Mouse (Mus musculus): Measurements from ENCODE around the gene Stat3.
A peak's percentile ranks its signal among the peaks of the same experiment; 100 is the strongest.

Stat3 gene

DNA sequence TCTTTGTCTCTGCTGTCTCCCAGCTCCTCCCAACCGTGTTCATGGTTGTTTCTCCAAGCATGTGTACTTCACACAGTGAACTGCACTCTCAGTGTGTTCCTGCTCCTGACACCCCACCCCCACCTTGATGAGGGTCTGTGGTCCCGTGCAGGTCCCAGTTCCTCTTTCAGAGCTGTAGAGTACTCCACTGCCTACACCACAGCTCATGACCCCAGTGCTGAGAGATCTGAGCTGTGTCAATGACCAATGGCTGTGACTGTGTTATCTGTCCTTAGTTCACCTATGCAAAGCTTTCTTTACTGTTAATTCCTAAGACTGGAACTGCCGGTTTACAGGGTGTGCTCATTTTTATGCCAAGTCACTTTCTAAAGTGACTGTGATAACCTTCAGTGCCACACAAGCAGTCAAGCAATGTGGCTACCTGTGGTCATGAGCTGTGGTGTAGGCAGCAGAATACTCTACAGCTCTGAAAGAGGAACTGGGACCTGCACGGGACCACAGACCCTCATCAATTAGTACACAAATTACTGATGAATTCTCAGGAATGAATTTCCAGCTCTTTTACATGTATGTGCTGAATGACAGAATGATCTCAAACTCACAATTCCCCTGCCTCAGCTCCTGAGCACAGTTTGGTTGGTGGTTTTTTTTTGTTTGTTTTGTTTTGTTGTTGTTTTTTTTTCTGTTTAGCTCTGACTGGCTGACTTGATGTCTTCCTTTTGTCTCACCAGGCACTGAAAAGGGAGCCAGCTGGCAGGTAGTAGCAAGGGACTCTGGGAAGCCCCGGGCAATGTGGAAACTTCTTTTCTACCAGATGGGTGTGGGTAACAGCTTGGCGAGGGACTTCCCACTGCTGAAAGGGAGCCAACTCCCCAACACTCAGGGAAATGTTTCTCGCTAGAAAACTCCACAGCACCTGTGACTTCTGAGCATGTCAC lies 41.8 kb downstream of the Stat3 start:
- peak; percentile 43 for DNase-seq (ENCODE audit: low read depth, low spot score)
- Histone ChIP-seq H3K27me3 (ENCODE audit: control insufficient read depth, insufficient read depth, low read length, poor library complexity, severe bottlenecking) (no peaks in the 10 kb centered on the region), H3K36me3 (ENCODE audit: control insufficient read depth, insufficient read depth, low read length, poor library complexity, severe bottlenecking) (peaks cover 22% of the 10 kb centered on the region)

GRCm38 (mm10) chr11:100896078-100896477 lies 43.3 kb downstream of the Stat3 start:
- DNase-seq (ENCODE audit: low read depth, low spot score): no peak
- H3K36me3 ChIP-seq (ENCODE audit: control insufficient read depth, insufficient read depth, low read length, poor library complexity, severe bottlenecking): peaks cover 18% of the 10 kb centered on the region
- H3K27me3 ChIP-seq (ENCODE audit: control insufficient read depth, insufficient read depth, low read length, poor library complexity, severe bottlenecking): no peaks in the 10 kb centered on the region

GRCm38 (mm10) chr11:100894146-100894918 lies 45.0 kb downstream of the Stat3 start:
- H3K27me3 ChIP-seq (ENCODE audit: control insufficient read depth, insufficient read depth, low read length, poor library complexity, severe bottlenecking): no peaks in the 10 kb centered on the region
- no peak for DNase-seq (ENCODE audit: low read depth, low spot score)
- peaks cover 19% of the 10 kb centered on the region for H3K36me3 ChIP-seq (ENCODE audit: control insufficient read depth, insufficient read depth, low read length, poor library complexity, severe bottlenecking)

DNA sequence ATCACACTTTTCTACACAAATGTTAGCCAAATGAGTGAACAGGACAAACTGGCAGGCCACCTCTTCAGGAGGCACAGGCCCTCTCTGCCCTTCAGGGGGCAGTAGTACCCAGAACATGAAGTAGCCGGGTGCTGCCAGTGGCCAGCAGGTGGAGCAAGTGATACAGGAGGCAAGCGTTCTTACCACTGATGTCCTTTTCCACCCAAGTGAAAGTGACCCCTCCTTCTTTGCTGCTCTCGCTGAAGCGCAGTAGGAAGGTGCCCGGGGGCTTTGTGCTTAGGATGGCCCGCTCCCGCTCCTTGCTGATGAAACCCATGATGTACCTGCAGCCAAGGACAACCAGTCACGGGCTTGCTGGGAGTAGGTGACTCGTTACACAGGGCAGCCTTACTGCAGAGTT lies 45.9 kb downstream of the Stat3 start:
- Histone ChIP-seq H3K27me3 (ENCODE audit: control insufficient read depth, insufficient read depth, low read length, poor library complexity, severe bottlenecking) (no peaks in the 10 kb centered on the region), H3K36me3 (ENCODE audit: control insufficient read depth, insufficient read depth, low read length, poor library complexity, severe bottlenecking) (peaks cover 21% of the 10 kb centered on the region)
- peak; percentile 95 for DNase-seq (ENCODE audit: low read depth, low spot score)

DNA sequence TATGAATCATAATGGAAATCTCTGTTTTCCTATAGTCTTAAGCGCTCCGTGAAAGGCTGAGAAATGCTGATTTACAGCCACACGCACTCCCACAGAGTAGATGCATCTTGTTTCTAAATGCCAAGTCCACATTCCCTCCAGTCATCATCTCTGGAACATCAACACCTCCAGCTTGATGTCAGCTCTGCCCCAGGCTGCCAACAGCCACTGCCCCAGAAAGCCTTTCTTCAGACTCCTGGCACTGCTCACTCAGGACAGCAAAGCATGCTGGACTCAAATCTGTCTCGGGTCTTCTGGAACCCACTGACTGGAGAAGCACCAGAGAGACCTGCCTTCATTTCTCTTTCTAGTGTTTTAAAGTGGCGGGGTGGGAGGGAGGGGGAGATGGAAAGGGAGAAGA lies 46.9 kb downstream of the Stat3 start:
- H3K27me3 ChIP-seq (ENCODE audit: control insufficient read depth, insufficient read depth, low read length, poor library complexity, severe bottlenecking): no peaks in the 10 kb centered on the region
- no peak for DNase-seq (ENCODE audit: low read depth, low spot score)
- H3K36me3 ChIP-seq (ENCODE audit: control insufficient read depth, insufficient read depth, low read length, poor library complexity, severe bottlenecking): peaks cover 20% of the 10 kb centered on the region; the same call in 1 of the 2 replicates

GRCm38 (mm10) chr11:100891256-100892123 lies 47.9 kb downstream of the Stat3 start:
- Histone ChIP-seq H3K27me3 (ENCODE audit: control insufficient read depth, insufficient read depth, low read length, poor library complexity, severe bottlenecking) (no peaks in the 10 kb centered on the region), H3K36me3 (ENCODE audit: control insufficient read depth, insufficient read depth, low read length, poor library complexity, severe bottlenecking) (peaks cover 22% of the 10 kb centered on the region; the same call in 1 of the 2 replicates)
- no peak for DNase-seq (ENCODE audit: low read depth, low spot score)

- no peak for DNase-seq (ENCODE audit: low read depth, low spot score)
- peaks cover 22% of the 10 kb centered on the region; the same call in 1 of the 2 replicates for H3K36me3 ChIP-seq (ENCODE audit: control insufficient read depth, insufficient read depth, low read length, poor library complexity, severe bottlenecking)
Observed at GRCm38 (mm10) chr11:100890481-100890880, 48.9 kb downstream of the Stat3 start.

GRCm38 (mm10) chr11:100888348-100888820 lies 51.0 kb downstream of the Stat3 start:
- peaks cover 22% of the 10 kb centered on the region; the same call in 1 of the 2 replicates for H3K36me3 ChIP-seq (ENCODE audit: control insufficient read depth, insufficient read depth, low read length, poor library complexity, severe bottlenecking)
- no peaks in the 10 kb centered on the region; the same call in 1 of the 2 replicates for H3K27me3 ChIP-seq (ENCODE audit: control insufficient read depth, insufficient read depth, low read length, poor library complexity, severe bottlenecking)
- DNase-seq (ENCODE audit: low read depth, low spot score): no peak

More at GRCm38 (mm10) chr11:100890481-100890880, 48.9 kb downstream of the Stat3 start:
- H3K27me3 ChIP-seq (ENCODE audit: control insufficient read depth, insufficient read depth, low read length, poor library complexity, severe bottlenecking): no peaks in the 10 kb centered on the region; the same call in 1 of the 2 replicates

- no peaks in the 10 kb centered on the region; the same call in 1 of the 2 replicates for H3K27me3 ChIP-seq (ENCODE audit: control insufficient read depth, insufficient read depth, low read length, poor library complexity, severe bottlenecking)
- no peak for DNase-seq (ENCODE audit: low read depth, low spot score)
- peaks cover 20% of the 10 kb centered on the region; the same call in 1 of the 2 replicates for H3K36me3 ChIP-seq (ENCODE audit: control insufficient read depth, insufficient read depth, low read length, poor library complexity, severe bottlenecking)
Observed at GRCm38 (mm10) chr11:100887764-100888163, 51.6 kb downstream of the Stat3 start.

DNA sequence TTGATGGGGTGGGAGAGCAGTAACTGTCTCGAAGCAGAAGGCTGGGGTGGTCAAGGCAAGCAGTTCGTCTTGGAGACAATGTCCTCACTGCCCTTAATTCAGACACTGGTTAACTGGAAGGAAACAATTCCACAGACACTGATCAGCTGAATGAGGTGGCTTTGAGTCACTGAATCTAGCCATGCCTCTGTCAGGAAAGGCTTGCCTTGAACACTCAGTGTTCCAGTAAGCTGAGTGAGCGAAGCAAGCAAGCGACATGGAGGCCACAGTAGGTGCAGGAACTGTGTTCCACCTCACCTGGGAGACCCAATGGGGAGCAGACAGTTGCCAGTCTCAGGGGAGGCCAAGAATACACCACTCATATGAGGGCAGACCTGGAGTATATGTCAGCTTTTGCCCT lies 52.1 kb downstream of the Stat3 start:
- DNase-seq (ENCODE audit: low read depth, low spot score): no peak
- peaks cover 19% of the 10 kb centered on the region; the same call in 1 of the 2 replicates for H3K36me3 ChIP-seq (ENCODE audit: control insufficient read depth, insufficient read depth, low read length, poor library complexity, severe bottlenecking)
- no peaks in the 10 kb centered on the region; the same call in 1 of the 2 replicates for H3K27me3 ChIP-seq (ENCODE audit: control insufficient read depth, insufficient read depth, low read length, poor library complexity, severe bottlenecking)

DNA sequence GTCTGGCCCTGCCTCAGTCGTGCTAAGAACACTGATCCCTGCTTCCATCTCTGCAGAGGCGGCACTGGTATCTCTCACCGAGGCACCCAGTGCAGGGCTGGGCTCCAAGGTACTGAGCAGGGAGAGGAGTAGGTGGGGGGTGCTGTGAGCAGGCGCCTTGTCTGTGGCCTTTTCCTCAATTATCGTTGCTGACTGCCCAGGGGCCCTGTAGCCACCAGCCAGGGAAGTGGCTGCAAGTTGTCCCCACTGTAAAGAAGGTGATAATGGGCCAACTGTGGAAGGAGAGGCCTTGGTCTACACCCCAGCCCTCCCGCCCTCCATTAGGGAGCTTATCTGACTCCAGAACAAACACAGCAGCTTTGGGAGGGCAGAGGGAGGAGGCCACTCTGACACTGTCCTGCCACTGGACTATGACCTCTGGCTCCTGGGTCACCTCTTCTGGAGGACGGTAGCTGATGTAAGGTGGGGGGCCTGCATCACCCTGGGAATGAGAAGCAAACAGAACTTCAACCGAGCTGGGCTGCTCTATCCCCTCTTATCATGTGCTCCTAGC lies 53.1 kb downstream of the Stat3 start:
- no peaks in the 10 kb centered on the region; the same call in 1 of the 2 replicates for H3K27me3 ChIP-seq (ENCODE audit: control insufficient read depth, insufficient read depth, low read length, poor library complexity, severe bottlenecking)
- H3K36me3 ChIP-seq (ENCODE audit: control insufficient read depth, insufficient read depth, low read length, poor library complexity, severe bottlenecking): peaks cover 19% of the 10 kb centered on the region; the same call in 1 of the 2 replicates
- DNase-seq (ENCODE audit: low read depth, low spot score): no peak

DNA sequence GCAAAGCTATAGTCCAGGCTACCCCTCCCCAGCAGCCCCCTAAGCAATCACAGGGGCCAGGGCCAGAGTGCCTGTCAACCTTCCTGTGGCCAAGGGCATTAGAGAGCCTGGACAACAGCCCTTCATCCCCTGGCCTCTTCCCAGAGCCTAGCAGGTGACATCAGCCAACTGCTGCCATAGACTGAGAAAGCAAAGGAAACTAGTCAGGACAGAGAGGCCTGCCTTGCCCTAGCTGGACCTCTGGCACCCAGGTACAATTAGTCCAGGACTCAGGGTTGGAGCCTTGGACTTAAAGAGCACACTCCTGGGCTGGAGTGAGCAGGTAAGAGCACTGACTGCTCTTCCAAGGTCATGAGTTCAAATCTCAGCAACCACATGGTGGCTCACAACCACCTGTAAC lies 53.9 kb downstream of the Stat3 start:
- no peaks in the 10 kb centered on the region; the same call in 1 of the 2 replicates for H3K27me3 ChIP-seq (ENCODE audit: control insufficient read depth, insufficient read depth, low read length, poor library complexity, severe bottlenecking)
- DNase-seq (ENCODE audit: low read depth, low spot score): no peak
- H3K36me3 ChIP-seq (ENCODE audit: control insufficient read depth, insufficient read depth, low read length, poor library complexity, severe bottlenecking): peaks cover 16% of the 10 kb centered on the region; the same call in 1 of the 2 replicates

DNA sequence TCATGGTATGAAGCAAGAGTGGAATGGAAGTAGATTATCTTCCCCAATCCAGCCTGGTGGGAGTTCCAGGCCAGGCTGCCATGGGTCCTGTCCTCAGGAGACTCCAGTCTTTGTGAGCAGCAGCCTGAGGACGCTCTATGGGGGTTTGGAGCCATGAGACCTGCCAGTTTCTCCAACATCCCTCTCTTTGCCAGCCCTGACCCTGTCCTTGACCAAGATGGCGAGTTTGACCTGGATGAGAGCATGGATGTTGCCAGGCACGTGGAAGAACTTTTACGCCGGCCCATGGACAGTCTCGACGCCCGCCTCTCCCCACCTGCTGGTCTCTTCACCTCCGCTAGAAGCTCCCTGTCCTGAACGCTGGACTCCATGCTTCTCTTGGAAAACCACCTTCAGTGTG lies 55.7 kb downstream of the Stat3 start:
- DNase-seq (ENCODE audit: low read depth, low spot score): no peak
- H3K36me3 ChIP-seq (ENCODE audit: control insufficient read depth, insufficient read depth, low read length, poor library complexity, severe bottlenecking): peaks cover 14% of the 10 kb centered on the region; the same call in 1 of the 2 replicates
- no peaks in the 10 kb centered on the region; the same call in 1 of the 2 replicates for H3K27me3 ChIP-seq (ENCODE audit: control insufficient read depth, insufficient read depth, low read length, poor library complexity, severe bottlenecking)

Measured in splenic B cell, adult 2 months (primary cell).